Comparison of ENCODE assay signal across 30 mouse cellular contexts in the genomic region with DNA sequence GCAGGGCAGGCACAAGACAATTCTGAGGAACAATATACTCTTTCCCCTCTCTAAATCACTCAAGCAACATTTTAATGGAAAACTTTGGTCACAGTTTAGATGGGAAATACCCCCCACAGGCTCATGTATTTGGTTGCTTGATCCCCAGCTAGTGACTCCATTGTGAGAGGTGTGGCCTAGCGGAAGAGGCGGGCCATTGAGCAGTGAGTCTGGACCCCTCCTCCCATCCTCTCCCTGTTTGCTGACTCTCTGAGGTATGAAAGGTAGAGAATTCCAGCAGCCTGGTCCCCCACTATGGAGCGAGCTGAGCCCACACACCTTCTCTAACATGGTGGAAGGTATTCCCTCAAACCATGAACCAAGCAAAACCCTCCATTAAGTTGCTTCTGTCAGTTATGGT.
A peak's percentile ranks its signal among the peaks of the same experiment; 100 is the strongest.
DNase-seq lines count a peak whose midpoint lies in the region; ATAC-seq lines count a peak whose summit lies in the region.
"Had no signal": no experiment of that assay in that cellular context is flagged by ENCODE, and none has a peak within 500 bp of the region (broad histone marks: within the 10 kb centered on the region; RNA-seq: fewer than 3 reads in every experiment).

No protein-coding gene starts in this region.

- H3K4me1 ChIP-seq in hindbrain, embryonic 14.5 days (replicated peaks; ENCODE audit: control insufficient read depth, insufficient read depth, low read length), result peaks cover 22% of the 10 kb centered on the region
- H3K4me1 ChIP-seq in hindbrain, embryonic 10.5 days (replicated peaks), result peaks cover 15% of the 10 kb centered on the region
- H3K4me1 ChIP-seq in midbrain, embryonic 11.5 days (ENCODE audit: control insufficient read depth, insufficient read depth, low read length), result peaks cover 2% of the 10 kb centered on the region; the same call in 1 of the 2 replicates
- H3K4me1 ChIP-seq in midbrain, embryonic 10.5 days, result peaks cover 15% of the 10 kb centered on the region
- peaks cover 23% of the 10 kb centered on the region for H3K4me1 ChIP-seq in neural tube, embryonic 14.5 days (ENCODE audit: control insufficient read depth, insufficient read depth, low read length)
- H3K4me1 ChIP-seq: heart, embryonic 10.5 days; stomach, embryonic 15.5 days had no signal

- no peaks in the 10 kb centered on the region for H3K27me3 ChIP-seq in hindbrain, embryonic 14.5 days (ENCODE audit: control insufficient read depth, insufficient read depth, low read length)
- H3K27me3 ChIP-seq in hindbrain, embryonic 10.5 days (ENCODE audit: insufficient read depth, poor library complexity, severe bottlenecking), result peaks cover 20% of the 10 kb centered on the region
- H3K27me3 ChIP-seq in midbrain, embryonic 11.5 days (ENCODE audit: control insufficient read depth, insufficient read depth, low read length), result peaks cover 3% of the 10 kb centered on the region; the same call in 1 of the 2 replicates
- H3K27me3 ChIP-seq in midbrain, embryonic 10.5 days (ENCODE audit: low read depth, poor library complexity, severe bottlenecking), result peaks cover 23% of the 10 kb centered on the region
- H3K27me3 ChIP-seq in neural tube, embryonic 14.5 days (ENCODE audit: control insufficient read depth, insufficient read depth, low read length), result no peaks in the 10 kb centered on the region
- H3K27me3 ChIP-seq: forebrain, embryonic 13.5 days; midbrain, embryonic 15.5 days; Patski had no signal

- no peak for ATAC-seq in hindbrain, embryonic 14.5 days (ENCODE audit: low FRiP score)
- no peak for ATAC-seq in midbrain, embryonic 11.5 days (ENCODE audit: low FRiP score)
- ATAC-seq in neural tube, embryonic 14.5 days (ENCODE audit: low read depth), result no peak
- ATAC-seq: forebrain, embryonic 13.5 days; midbrain, embryonic 15.5 days; Patski had no signal

- no peak overlapping the region for H3K27ac ChIP-seq in hindbrain, embryonic 14.5 days
- H3K27ac ChIP-seq in hindbrain, embryonic 10.5 days, result no peak overlapping the region
- no peak overlapping the region for H3K27ac ChIP-seq in midbrain, embryonic 11.5 days (ENCODE audit: low read depth, low read length)
- no peak overlapping the region for H3K27ac ChIP-seq in midbrain, embryonic 10.5 days (replicated peaks)
- no peak overlapping the region for H3K27ac ChIP-seq in neural tube, embryonic 14.5 days (ENCODE audit: low read depth, low read length)
- H3K27ac ChIP-seq: forebrain, embryonic 13.5 days; heart, embryonic 10.5 days; kidney, postnatal 0 days; limb, embryonic 10.5 days; limb, embryonic 15.5 days; macrophage; midbrain, embryonic 15.5 days; stomach, embryonic 15.5 days had no signal

- no peaks in the 10 kb centered on the region for H3K36me3 ChIP-seq in hindbrain, embryonic 14.5 days (replicated peaks; ENCODE audit: control insufficient read depth, insufficient read depth)
- H3K36me3 ChIP-seq in hindbrain, embryonic 10.5 days, result no peaks in the 10 kb centered on the region
- no peaks in the 10 kb centered on the region for H3K36me3 ChIP-seq in midbrain, embryonic 11.5 days (ENCODE audit: control insufficient read depth, insufficient read depth, low read length)
- no peaks in the 10 kb centered on the region for H3K36me3 ChIP-seq in midbrain, embryonic 10.5 days
- no peaks in the 10 kb centered on the region for H3K36me3 ChIP-seq in neural tube, embryonic 14.5 days (ENCODE audit: control insufficient read depth, insufficient read depth, low read length)
- H3K36me3 ChIP-seq: G1E; heart, embryonic 10.5 days; limb, embryonic 10.5 days; limb, embryonic 15.5 days; midbrain, embryonic 15.5 days; stomach, embryonic 15.5 days had no signal

- H3K4me2 ChIP-seq in hindbrain, embryonic 14.5 days (replicated peaks), result peak overlapping the region; percentile 82; the same call in 1 of the 2 replicates
- H3K4me2 ChIP-seq in midbrain, embryonic 11.5 days, result no peak overlapping the region
- H3K4me2 ChIP-seq in neural tube, embryonic 14.5 days (ENCODE audit: low read depth, low read length), result peak overlapping the region; percentile 59; the same call in 1 of the 2 replicates
- H3K4me2 ChIP-seq: forebrain, embryonic 13.5 days; limb, embryonic 15.5 days; midbrain, embryonic 15.5 days; stomach, embryonic 15.5 days had no signal

- no peak overlapping the region for H3K9ac ChIP-seq in hindbrain, embryonic 14.5 days
- no peak overlapping the region for H3K9ac ChIP-seq in midbrain, embryonic 11.5 days (ENCODE audit: low read length)
- no peak overlapping the region for H3K9ac ChIP-seq in neural tube, embryonic 14.5 days (replicated peaks; ENCODE audit: low read depth, low read length)
- H3K9ac ChIP-seq: forebrain, embryonic 13.5 days; limb, embryonic 15.5 days; midbrain, embryonic 15.5 days; stomach, embryonic 15.5 days had no signal

- WGBS in hindbrain, embryonic 14.5 days, result 89% methylated on average over 3 of the region's 3 CpGs
- WGBS in hindbrain, embryonic 10.5 days, result 86% methylated on average over 3 of the region's 3 CpGs
- WGBS in midbrain, embryonic 11.5 days, result 90% methylated on average over 3 of the region's 3 CpGs
- 87% methylated on average over 3 of the region's 3 CpGs for WGBS in midbrain, embryonic 10.5 days
- 94% methylated on average over 3 of the region's 3 CpGs for WGBS in neural tube, embryonic 14.5 days

- DNase-seq in hindbrain, embryonic 14.5 days (ENCODE audit: low spot score), result no peak
- no peak for DNase-seq in hindbrain, embryonic 10.5 days (ENCODE audit: low spot score)
- DNase-seq in midbrain, embryonic 11.5 days (ENCODE audit: low spot score, missing footprints), result peak; percentile 57
- no peak for DNase-seq in midbrain, embryonic 10.5 days (ENCODE audit: low spot score)
- DNase-seq in ZHBTc4 (ENCODE audit: low read depth, low spot score), result peak; percentile 61
- DNase-seq in adrenal gland, adult (ENCODE audit: inconsistent age in 2 of 2, low spot score in 1 of 2), result no peak
- DNase-seq in retina, postnatal 1 day, result no peak
- DNase-seq: adrenal gland, adult 2 months; B cell, adult 2 months; cerebellum, adult 2 months; cerebellum, postnatal 14 days; gastrocnemius, postnatal 10 days; heart, postnatal 36 days; kidney, adult 18-20 months; kidney, postnatal 4 days; lung, adult 2 months; lung, postnatal 10 days; right cerebral cortex, postnatal 25 days; thymus, postnatal 14 days had no signal

- H3K4me3 ChIP-seq in hindbrain, embryonic 14.5 days (replicated peaks; ENCODE audit: low read length), result no peak overlapping the region
- no peak overlapping the region for H3K4me3 ChIP-seq in hindbrain, embryonic 10.5 days
- H3K4me3 ChIP-seq in midbrain, embryonic 11.5 days (ENCODE audit: low read depth, low read length), result no peak overlapping the region
- H3K4me3 ChIP-seq in midbrain, embryonic 10.5 days, result no peak overlapping the region
- H3K4me3 ChIP-seq in neural tube, embryonic 14.5 days (ENCODE audit: low read depth, low read length), result no peak overlapping the region
- H3K4me3 ChIP-seq: forebrain, embryonic 13.5 days; heart, embryonic 10.5 days; limb, embryonic 10.5 days; limb, embryonic 15.5 days; midbrain, embryonic 15.5 days; stomach, embryonic 15.5 days had no signal

- no peaks in the 10 kb centered on the region for H3K9me3 ChIP-seq in hindbrain, embryonic 14.5 days (ENCODE audit: control insufficient read depth, low read length)
- no peaks in the 10 kb centered on the region for H3K9me3 ChIP-seq in hindbrain, embryonic 10.5 days
- H3K9me3 ChIP-seq in midbrain, embryonic 11.5 days (ENCODE audit: control insufficient read depth, low read length), result no peaks in the 10 kb centered on the region
- H3K9me3 ChIP-seq in midbrain, embryonic 10.5 days (replicated peaks), result no peaks in the 10 kb centered on the region
- no peaks in the 10 kb centered on the region for H3K9me3 ChIP-seq in neural tube, embryonic 14.5 days (ENCODE audit: control insufficient read depth, low read length)
- H3K9me3 ChIP-seq: forebrain, embryonic 13.5 days; heart, embryonic 10.5 days; limb, embryonic 10.5 days; limb, embryonic 15.5 days; midbrain, embryonic 15.5 days; stomach, embryonic 15.5 days had no signal

Comparison
In these comparisons a context has a peak if more than half of its experiments do, and no peak if none do; other contexts are left out.
1. DNase-seq: peak in midbrain, embryonic 11.5 days (single experiment) and ZHBTc4 (single experiment); none in hindbrain, embryonic 14.5 days (single experiment), hindbrain, embryonic 10.5 days (single experiment), midbrain, embryonic 10.5 days (single experiment), adrenal gland, adult (0 of 2) and retina, postnatal 1 day (single experiment).